Mouse (Mus musculus) hindbrain, embryonic 10.5 days (tissue): Measurements from ENCODE around the gene Ppp4r1. TPM values are rescaled to one million over a fixed set of nuclear protein-coding genes. Genes with fewer than 3 reads are reported as not detected.

ENCODE experiments used
- DNase-seq: peaks from one replicate; pipeline ENCODE4 v3.0.0-alpha.2; 2017; ENCODE audit warnings: low spot score
- H3K27ac ChIP-seq: fragments of 300-500 bp; sonication (generic); 2 replicates; pipeline ENCODE4 v1.5.1; 2016; ENCODE audit warnings: mild to moderate bottlenecking, moderate library complexity
- H3K27me3 ChIP-seq: fragments of 300-500 bp; sonication (generic); 2 replicates; pipeline ENCODE4 v1.6.1; 2016; ENCODE audit warnings: mild to moderate bottlenecking; ENCODE audit not compliant: poor library complexity, insufficient read depth, severe bottlenecking
- H3K36me3 ChIP-seq: fragments of 300-500 bp; sonication (generic); 2 replicates; pipeline ENCODE4 v1.6.1; 2016; ENCODE audit warnings: mild to moderate bottlenecking, moderate library complexity
- H3K4me1 ChIP-seq: fragments of 300-500 bp; sonication (generic); replicated peaks from 2 replicates; pipeline ENCODE4 v1.6.1; 2016; ENCODE audit warnings: mild to moderate bottlenecking
- H3K4me3 ChIP-seq: fragments of 300-500 bp; sonication (generic); 2 replicates; pipeline ENCODE4 v1.5.1; 2016; ENCODE audit warnings: mild to moderate bottlenecking, moderate library complexity
- H3K9me3 ChIP-seq: fragments of 300-500 bp; sonication (generic); 2 replicates; pipeline ENCODE4 v1.6.1; 2016; ENCODE audit warnings: mild to moderate bottlenecking, moderate library complexity
- WGBS: fragments of 180-500 bp; shearing (Covaris S2); methylation state at CpG from one replicate; pipeline ENCODE4 v1.1.7; 2016; 5-methylcytosine and 5-hydroxymethylcytosine counted together
- polyA plus RNA-seq: library from polyadenylated mRNA; unstranded; fragments of >200 nt; fragmentation: Nextera tagmentation; extraction: Ambion mirVana; gene quantifications from 2 replicates; pipeline ENCODE4 v1.2.1, GENCODE M21; 2016

Ppp4r1 gene
- polyA plus RNA-seq, 1 experiment from 2014 or later = 51.0 TPM

DNA sequence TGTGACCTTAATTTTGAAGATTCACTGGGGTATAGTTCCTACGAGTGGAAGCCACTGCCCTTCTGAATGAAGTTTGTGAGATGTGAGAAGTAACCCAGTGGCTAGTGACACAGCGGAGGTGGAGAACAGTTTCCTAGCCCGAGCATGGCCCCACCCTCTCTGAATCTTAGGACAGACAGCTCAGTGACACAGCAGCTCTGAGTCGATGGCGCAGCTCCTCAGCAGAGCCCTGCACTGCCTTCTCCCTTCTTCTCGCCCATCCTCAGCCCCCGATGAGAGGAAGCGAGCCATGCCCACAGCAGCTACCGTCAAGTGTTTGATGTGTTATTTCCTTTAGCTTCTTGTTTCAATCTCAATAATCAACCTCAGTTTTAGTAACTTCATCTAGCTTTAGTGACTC, 43.9 kb downstream of the Ppp4r1 start:
- Histone ChIP-seq H3K27me3 (no peaks in the 10 kb centered on the region), H3K9me3 (no peaks in the 10 kb centered on the region), H3K36me3 (peaks cover 88% of the 10 kb centered on the region), H3K27ac (no peak overlapping the region), H3K4me3 (no peak overlapping the region), H3K4me1 (0 out of 2 replicates have a peak, but pooled peaks cover 5% of the 10 kb centered on the region)
- DNase-seq = no peak
- 76% methylated on average over 9 of the region's 9 CpGs for WGBS

- Histone ChIP-seq H3K4me1 (0 out of 2 replicates have a peak, but pooled peaks cover 5% of the 10 kb centered on the region), H3K27ac (no peak overlapping the region), H3K4me3 (no peak overlapping the region), H3K36me3 (peaks cover 88% of the 10 kb centered on the region), H3K27me3 (no peaks in the 10 kb centered on the region), H3K9me3 (no peaks in the 10 kb centered on the region)
- no peak for DNase-seq
- WGBS = 79% methylated on average over 16 of the region's 16 CpGs
These were observed 44.9 kb downstream of the Ppp4r1 start for GRCm38 (mm10) chr17:65827119-65827840.

- DNase-seq = no peak
- H3K4me1 ChIP-seq = 0 out of 2 replicates have a peak, but pooled peaks cover 5% of the 10 kb centered on the region
- WGBS = 98% methylated on average over 5 of the region's 5 CpGs
- H3K9me3 ChIP-seq = no peaks in the 10 kb centered on the region
- H3K27ac ChIP-seq = no peak overlapping the region
- H3K27me3 ChIP-seq = no peaks in the 10 kb centered on the region
- no peak overlapping the region for H3K4me3 ChIP-seq
- peaks cover 90% of the 10 kb centered on the region for H3K36me3 ChIP-seq
These were observed 45.5 kb downstream of the Ppp4r1 start for GRCm38 (mm10) chr17:65827904-65828303.

DNA sequence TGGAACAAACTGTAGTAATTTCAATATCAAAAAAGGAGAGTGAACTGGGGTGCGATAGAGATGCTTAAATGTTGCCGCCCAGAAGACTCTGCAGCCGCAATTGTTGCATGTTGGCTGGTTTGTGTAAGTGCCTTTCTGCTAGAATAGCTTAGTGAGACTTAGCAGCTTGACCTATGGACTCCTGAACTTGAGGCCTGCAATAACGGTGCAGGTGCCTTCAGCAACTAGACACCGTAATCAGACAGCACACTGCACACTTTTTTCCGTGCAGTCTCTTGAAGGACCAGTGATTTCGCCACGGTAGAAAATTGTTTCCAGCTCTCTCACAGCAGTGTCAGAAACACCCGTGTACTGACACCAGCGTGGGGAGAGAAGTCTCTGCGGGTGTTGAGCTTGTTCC, 46.6 kb downstream of the Ppp4r1 start:
- Histone ChIP-seq H3K27ac (no peak overlapping the region), H3K4me1 (0 out of 2 replicates have a peak, but pooled peaks cover 5% of the 10 kb centered on the region), H3K36me3 (peaks cover 93% of the 10 kb centered on the region), H3K4me3 (no peak overlapping the region), H3K9me3 (no peaks in the 10 kb centered on the region), H3K27me3 (no peaks in the 10 kb centered on the region)
- 92% methylated on average over 11 of the region's 11 CpGs for WGBS
- no peak for DNase-seq

DNA sequence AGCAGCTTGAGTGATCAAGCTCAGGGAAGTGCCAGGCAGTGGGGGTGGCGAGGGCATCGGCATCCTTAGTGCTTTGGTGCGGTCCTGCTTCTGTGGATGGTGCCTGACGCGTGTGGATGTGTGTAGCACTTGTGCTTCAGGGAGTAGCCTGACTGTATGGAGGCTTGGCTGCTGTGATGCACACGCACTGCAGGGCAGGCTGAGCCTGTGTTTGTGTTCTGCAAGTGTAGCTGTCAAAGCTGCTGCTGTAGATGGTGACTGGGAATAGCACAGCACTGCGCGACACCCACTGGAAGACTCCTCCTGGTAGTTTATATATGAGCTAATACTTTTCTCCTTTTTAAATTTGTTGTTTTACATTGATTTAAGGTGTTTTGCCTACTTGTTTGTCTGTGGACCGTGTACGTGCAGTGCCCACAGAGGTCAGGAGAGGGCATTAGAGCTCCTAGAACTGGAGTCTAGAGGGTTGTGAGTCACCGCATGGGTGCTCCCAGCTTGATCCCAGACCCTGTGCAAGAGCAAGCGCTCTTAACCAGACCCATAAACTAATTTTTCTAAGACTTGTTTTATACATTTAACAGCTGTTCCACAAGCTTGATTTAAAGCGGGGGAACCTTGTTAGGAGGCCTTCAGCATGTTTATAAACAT, 48.0 kb downstream of the Ppp4r1 start:
- no peaks in the 10 kb centered on the region for H3K9me3 ChIP-seq
- no peaks in the 10 kb centered on the region for H3K27me3 ChIP-seq
- 94% methylated on average over 13 of the region's 13 CpGs for WGBS
- H3K27ac ChIP-seq = no peak overlapping the region
- H3K36me3 ChIP-seq = peaks cover 91% of the 10 kb centered on the region
- H3K4me1 ChIP-seq = 0 out of 2 replicates have a peak, but pooled peaks cover 5% of the 10 kb centered on the region
- DNase-seq = no peak
- H3K4me3 ChIP-seq = no peak overlapping the region

- Histone ChIP-seq H3K4me3 (no peak overlapping the region), H3K27me3 (no peaks in the 10 kb centered on the region), H3K4me1 (no peaks in the 10 kb centered on the region), H3K9me3 (no peaks in the 10 kb centered on the region), H3K36me3 (peaks cover 99% of the 10 kb centered on the region), H3K27ac (no peak overlapping the region)
- 95% methylated on average over 3 of the region's 3 CpGs for WGBS
- no peak for DNase-seq
These were observed 51.5 kb downstream of the Ppp4r1 start for GRCm38 (mm10) chr17:65833891-65834290.

GRCm38 (mm10) chr17:65836746-65837145, 54.4 kb downstream of the Ppp4r1 start:
- H3K4me1 ChIP-seq = no peaks in the 10 kb centered on the region
- H3K27ac ChIP-seq = no peak overlapping the region
- H3K9me3 ChIP-seq = no peaks in the 10 kb centered on the region
- H3K27me3 ChIP-seq = no peaks in the 10 kb centered on the region
- DNase-seq = no peak
- no peak overlapping the region for H3K4me3 ChIP-seq
- WGBS = 90% methylated on average over 3 of the region's 3 CpGs
- H3K36me3 ChIP-seq = peaks cover 99% of the 10 kb centered on the region

- no peaks in the 10 kb centered on the region for H3K4me1 ChIP-seq
- no peaks in the 10 kb centered on the region for H3K9me3 ChIP-seq
- H3K27ac ChIP-seq = no peak overlapping the region
- DNase-seq = no peak
- H3K4me3 ChIP-seq = no peak overlapping the region
- H3K27me3 ChIP-seq = no peaks in the 10 kb centered on the region
- H3K36me3 ChIP-seq = peaks cover 100% of the 10 kb centered on the region
- 91% methylated on average over 7 of the region's 7 CpGs for WGBS
These were observed 57.3 kb downstream of the Ppp4r1 start for GRCm38 (mm10) chr17:65839541-65840256.

- Histone ChIP-seq H3K4me3 (no peak overlapping the region), H3K36me3 (peaks cover 94% of the 10 kb centered on the region), H3K9me3 (no peaks in the 10 kb centered on the region), H3K4me1 (no peaks in the 10 kb centered on the region), H3K27me3 (no peaks in the 10 kb centered on the region), H3K27ac (no peak overlapping the region)
- 90% methylated on average over 10 of the region's 10 CpGs for WGBS
- no peak for DNase-seq
These were observed 60.5 kb downstream of the Ppp4r1 start for GRCm38 (mm10) chr17:65842669-65843381.

DNA sequence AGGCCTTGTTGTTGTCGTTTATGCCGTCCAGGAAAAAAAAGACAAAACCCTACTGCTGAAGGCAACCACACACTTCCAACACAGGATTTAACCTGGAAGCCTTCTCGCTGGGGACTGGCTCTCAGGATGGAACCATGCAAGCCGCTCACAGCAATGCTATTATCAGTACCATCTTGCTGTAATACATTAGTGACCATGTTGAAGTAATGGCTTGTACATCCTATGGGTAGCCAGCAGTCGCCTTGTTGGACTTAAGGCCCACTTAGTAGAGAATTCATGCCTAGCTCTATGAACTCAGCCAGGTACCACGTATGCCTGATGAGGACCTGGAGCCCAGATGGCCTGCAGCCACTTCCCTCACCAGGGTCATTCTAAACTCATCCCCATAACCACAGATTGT, 63.0 kb downstream of the Ppp4r1 start:
- H3K4me3 ChIP-seq = no peak overlapping the region
- H3K36me3 ChIP-seq = peaks cover 92% of the 10 kb centered on the region
- H3K27me3 ChIP-seq = no peaks in the 10 kb centered on the region
- H3K27ac ChIP-seq = no peak overlapping the region
- 91% methylated on average over 6 of the region's 6 CpGs for WGBS
- no peak for DNase-seq
- no peaks in the 10 kb centered on the region for H3K9me3 ChIP-seq
- H3K4me1 ChIP-seq = no peaks in the 10 kb centered on the region

DNA sequence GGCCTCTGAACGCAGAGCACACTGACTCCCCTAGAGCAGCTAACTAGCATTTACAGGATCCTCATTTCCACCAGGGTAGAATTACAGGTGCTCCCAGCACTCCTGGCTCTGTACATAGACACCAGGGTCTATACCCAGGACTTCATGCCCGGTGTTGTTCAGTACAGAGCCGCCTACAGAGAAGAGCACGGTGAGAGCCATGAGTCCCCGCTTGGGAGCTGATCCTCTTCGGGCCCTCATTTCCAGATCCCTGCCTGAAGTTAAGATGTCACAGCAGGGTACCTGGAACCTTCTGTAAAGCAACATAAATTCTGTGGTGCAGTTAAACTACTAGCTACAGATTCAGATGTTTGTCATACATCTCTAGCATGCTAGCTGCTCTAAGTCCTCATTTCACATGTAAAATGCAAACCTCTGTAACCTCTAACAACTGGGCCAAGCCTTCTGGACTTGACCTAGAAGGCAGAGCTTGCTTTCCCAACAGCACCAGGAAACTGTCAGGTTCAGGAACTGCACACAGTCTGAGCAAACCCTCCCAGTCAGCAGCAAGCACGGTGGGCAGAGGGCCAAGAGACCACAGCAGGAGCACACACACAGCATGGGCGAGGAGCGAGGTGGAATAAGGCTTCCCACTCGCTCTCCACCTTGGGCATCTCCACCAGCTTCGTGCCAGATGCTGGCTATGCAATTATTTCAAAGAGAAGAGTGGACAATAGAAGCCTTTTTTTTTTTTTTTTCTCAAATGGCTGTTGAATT, 65.5 kb downstream of the Ppp4r1 start:
- H3K27ac ChIP-seq = no peak overlapping the region
- peaks cover 92% of the 10 kb centered on the region for H3K36me3 ChIP-seq
- no peaks in the 10 kb centered on the region for H3K4me1 ChIP-seq
- H3K4me3 ChIP-seq = no peak overlapping the region
- H3K27me3 ChIP-seq = no peaks in the 10 kb centered on the region
- no peaks in the 10 kb centered on the region for H3K9me3 ChIP-seq
- WGBS = 85% methylated on average over 11 of the region's 11 CpGs
- DNase-seq = no peak

DNA sequence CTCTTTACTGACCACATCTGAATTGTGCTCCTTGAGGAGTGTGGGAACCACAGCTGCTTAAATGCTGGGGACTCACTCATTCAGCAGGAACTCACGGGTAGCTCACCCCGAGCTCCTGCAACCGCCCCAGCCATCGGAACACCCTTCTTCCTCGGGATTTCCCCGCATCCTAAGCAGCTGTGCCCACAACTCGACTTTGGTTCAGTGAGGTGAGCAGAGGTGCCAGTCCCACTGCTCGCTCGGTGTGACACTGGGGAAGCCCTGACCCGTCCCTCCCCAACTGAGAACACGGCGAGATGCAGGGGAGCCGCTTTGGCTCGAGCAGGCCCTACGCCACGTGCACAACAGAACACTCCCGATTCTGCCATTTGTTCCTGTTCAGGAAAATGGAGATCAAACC, 68.1 kb downstream of the Ppp4r1 start:
- Histone ChIP-seq H3K36me3 (peaks cover 86% of the 10 kb centered on the region), H3K4me3 (no peak overlapping the region), H3K9me3 (no peaks in the 10 kb centered on the region), H3K4me1 (no peaks in the 10 kb centered on the region), H3K27ac (no peak overlapping the region), H3K27me3 (no peaks in the 10 kb centered on the region)
- no peak for DNase-seq
- WGBS = 92% methylated on average over 17 of the region's 17 CpGs
